Mouse (Mus musculus) embryonic facial prominence, embryonic 10.5 days (tissue): Measurements from ENCODE around the gene Pa2g4. TPM values are rescaled to one million over a fixed set of nuclear protein-coding genes. Genes with fewer than 3 reads are reported as not detected.

Experiments used
- DNase-seq: peaks from one replicate; pipeline ENCODE4 v3.0.0-alpha.2; 2017; ENCODE audit warnings: low spot score
- H3K27ac ChIP-seq: fragments of 300-500 bp; sonication (generic); replicated peaks from 2 replicates; pipeline ENCODE4 v1.5.1; 2016; ENCODE audit warnings: mild to moderate bottlenecking
- H3K27me3 ChIP-seq: fragments of 300-500 bp; sonication (generic); replicated peaks from 2 replicates; pipeline ENCODE4 v1.6.1; 2016; ENCODE audit warnings: low read depth, mild to moderate bottlenecking; ENCODE audit not compliant: poor library complexity, severe bottlenecking
- H3K36me3 ChIP-seq: fragments of 300-500 bp; sonication (generic); replicated peaks from 2 replicates; pipeline ENCODE4 v1.6.1; 2016; ENCODE audit warnings: mild to moderate bottlenecking, moderate library complexity
- H3K4me1 ChIP-seq: fragments of 300-500 bp; sonication (generic); 2 replicates; pipeline ENCODE4 v1.6.1; 2016
- H3K4me3 ChIP-seq: fragments of 300-500 bp; sonication (generic); 2 replicates; pipeline ENCODE4 v1.5.1; 2016; ENCODE audit warnings: mild to moderate bottlenecking, moderate library complexity
- H3K9me3 ChIP-seq: fragments of 300-500 bp; sonication (generic); 2 replicates; pipeline ENCODE4 v1.6.1; 2016; ENCODE audit warnings: mild to moderate bottlenecking
- WGBS: fragments of 180-500 bp; shearing (Covaris S2); methylation state at CpG from one replicate; pipeline ENCODE4 v1.1.7; 2016; 5-methylcytosine and 5-hydroxymethylcytosine counted together
- polyA plus RNA-seq: library from polyadenylated mRNA; unstranded; fragments of >200 nt; fragmentation: Nextera tagmentation; extraction: Ambion mirVana; gene quantifications from 2 replicates; pipeline ENCODE4 v1.2.1, GENCODE M21; 2016

Pa2g4 gene
- polyA plus RNA-seq, 1 experiment from 2014 or later: 274 TPM

GRCm38 (mm10) chr10:128545570-128545898 is 20.3 kb downstream of the Pa2g4 start:
- Histone ChIP-seq H3K4me1 (peaks cover 33% of the 10 kb centered on the region), H3K27me3 (no peaks in the 10 kb centered on the region), H3K9me3 (no peaks in the 10 kb centered on the region), H3K36me3 (peaks cover 56% of the 10 kb centered on the region), H3K27ac (no peak overlapping the region), H3K4me3 (peak overlapping the region; percentile 21; the same call in 1 of the 2 replicates)
- 90% methylated on average over 3 of the region's 3 CpGs for WGBS
- DNase-seq: no peak

GRCm38 (mm10) chr10:128544674-128545569 is 20.9 kb downstream of the Pa2g4 start:
- no peak for DNase-seq
- H3K27me3 ChIP-seq: no peaks in the 10 kb centered on the region
- H3K4me3 ChIP-seq: peak overlapping the region; percentile 21; the same call in 1 of the 2 replicates
- WGBS: 95% methylated on average over 37 of the region's 37 CpGs
- H3K36me3 ChIP-seq: peaks cover 56% of the 10 kb centered on the region
- no peaks in the 10 kb centered on the region for H3K9me3 ChIP-seq
- H3K4me1 ChIP-seq: peaks cover 32% of the 10 kb centered on the region
- no peak overlapping the region for H3K27ac ChIP-seq

GRCm38 (mm10) chr10:128544151-128544657 is 21.6 kb downstream of the Pa2g4 start:
- DNase-seq: no peak
- Histone ChIP-seq H3K36me3 (peaks cover 56% of the 10 kb centered on the region), H3K9me3 (no peaks in the 10 kb centered on the region), H3K27me3 (no peaks in the 10 kb centered on the region), H3K4me3 (no peak overlapping the region), H3K27ac (no peak overlapping the region; the same call in 1 of the 2 replicates), H3K4me1 (peaks cover 28% of the 10 kb centered on the region)
- 95% methylated on average over 15 of the region's 15 CpGs for WGBS

DNA sequence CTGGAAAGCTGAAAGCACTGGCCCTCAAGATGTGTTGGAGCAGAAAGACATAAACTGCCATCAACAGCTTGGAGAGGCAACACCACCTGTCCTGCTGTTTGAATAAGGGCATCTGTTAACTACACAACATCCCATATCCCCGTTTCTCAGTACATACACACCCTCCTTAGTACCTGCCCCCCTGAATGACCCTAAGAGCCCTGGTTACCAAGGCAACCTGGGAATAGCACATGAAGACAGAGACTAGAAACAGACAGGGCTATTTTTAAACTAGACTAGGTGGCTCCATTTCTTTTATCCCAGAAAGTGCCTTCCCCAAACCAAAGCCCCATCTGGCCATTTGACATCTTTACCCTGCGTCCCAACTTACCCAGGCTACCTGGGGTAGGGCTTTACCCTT is 22.7 kb downstream of the Pa2g4 start:
- Histone ChIP-seq H3K4me1 (peaks cover 28% of the 10 kb centered on the region), H3K27me3 (no peaks in the 10 kb centered on the region), H3K4me3 (no peak overlapping the region), H3K27ac (no peak overlapping the region), H3K36me3 (peaks cover 54% of the 10 kb centered on the region), H3K9me3 (no peaks in the 10 kb centered on the region)
- WGBS: 78% methylated on average over 2 of the region's 2 CpGs
- no peak for DNase-seq

- Histone ChIP-seq H3K4me1 (peaks cover 13% of the 10 kb centered on the region), H3K27ac (no peak overlapping the region), H3K36me3 (peaks cover 26% of the 10 kb centered on the region), H3K27me3 (0 out of 2 replicates have a peak, but pooled peaks cover 5% of the 10 kb centered on the region), H3K4me3 (no peak overlapping the region), H3K9me3 (no peaks in the 10 kb centered on the region)
- DNase-seq: no peak
- 64% methylated on average over 1 of the region's 1 CpGs for WGBS
Observed at GRCm38 (mm10) chr10:128538340-128538870, 27.4 kb downstream of the Pa2g4 start.

- peak overlapping the region; percentile 61 for H3K27ac ChIP-seq
- H3K9me3 ChIP-seq: no peaks in the 10 kb centered on the region
- peak overlapping the region; percentile 40 for H3K4me3 ChIP-seq
- H3K4me1 ChIP-seq: peaks cover 13% of the 10 kb centered on the region
- WGBS: 17% methylated on average over 18 of the region's 18 CpGs
- peak; percentile 88 for DNase-seq
- H3K36me3 ChIP-seq: peaks cover 6% of the 10 kb centered on the region
- 0 out of 2 replicates have a peak, but pooled peaks cover 5% of the 10 kb centered on the region for H3K27me3 ChIP-seq
Observed at GRCm38 (mm10) chr10:128536266-128536940, 29.4 kb downstream of the Pa2g4 start.

DNA sequence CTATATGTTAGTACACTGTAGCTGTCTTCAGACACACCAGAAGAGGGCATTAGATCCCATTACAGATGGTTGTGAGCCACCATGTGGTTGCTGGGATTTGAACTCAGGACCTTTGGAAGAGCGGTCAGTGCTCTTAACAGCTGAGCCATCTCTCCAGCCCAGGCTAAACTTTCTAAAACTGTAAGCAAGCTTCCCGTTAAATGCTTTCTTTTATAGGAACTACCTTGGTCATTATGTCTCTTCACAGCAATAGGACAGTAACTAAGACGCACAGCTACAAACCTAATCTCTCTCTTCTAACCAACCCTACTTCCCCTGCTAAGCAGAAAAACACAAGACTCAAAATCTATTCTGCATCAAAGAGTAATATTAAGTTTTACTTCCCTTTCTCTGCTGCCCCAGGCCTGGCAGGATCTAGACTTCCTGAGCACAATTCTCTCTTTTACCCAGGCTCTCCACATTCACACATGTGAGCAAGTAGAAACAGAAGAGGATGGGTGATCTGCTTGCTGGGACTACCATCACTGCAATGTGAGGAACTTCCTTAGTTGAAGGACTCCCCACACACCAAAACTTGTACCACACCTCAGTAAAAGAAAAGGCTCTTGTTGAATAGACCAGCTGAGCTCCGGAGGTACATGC is 30.0 kb downstream of the Pa2g4 start:
- 74% methylated on average over 4 of the region's 4 CpGs for WGBS

GRCm38 (mm10) chr10:128535206-128535605 is 30.6 kb downstream of the Pa2g4 start:
- Histone ChIP-seq H3K27ac (no peak overlapping the region), H3K4me3 (no peak overlapping the region), H3K4me1 (peaks cover 13% of the 10 kb centered on the region), H3K9me3 (no peaks in the 10 kb centered on the region), H3K27me3 (0 out of 2 replicates have a peak, but pooled peaks cover 5% of the 10 kb centered on the region), H3K36me3 (no peaks in the 10 kb centered on the region)
- 83% methylated on average over 2 of the region's 2 CpGs for WGBS
- no peak for DNase-seq

More for the DNA sequence above, 30.0 kb downstream of the Pa2g4 start:
- peak overlapping the region; percentile 36 for H3K27ac ChIP-seq
- 0 out of 2 replicates have a peak, but pooled peaks cover 5% of the 10 kb centered on the region for H3K27me3 ChIP-seq
- peaks cover 13% of the 10 kb centered on the region for H3K4me1 ChIP-seq
- peak overlapping the region; percentile 40 for H3K4me3 ChIP-seq
- DNase-seq: no peak
- no peaks in the 10 kb centered on the region; the same call in 1 of the 2 replicates for H3K36me3 ChIP-seq
- no peaks in the 10 kb centered on the region for H3K9me3 ChIP-seq

DNA sequence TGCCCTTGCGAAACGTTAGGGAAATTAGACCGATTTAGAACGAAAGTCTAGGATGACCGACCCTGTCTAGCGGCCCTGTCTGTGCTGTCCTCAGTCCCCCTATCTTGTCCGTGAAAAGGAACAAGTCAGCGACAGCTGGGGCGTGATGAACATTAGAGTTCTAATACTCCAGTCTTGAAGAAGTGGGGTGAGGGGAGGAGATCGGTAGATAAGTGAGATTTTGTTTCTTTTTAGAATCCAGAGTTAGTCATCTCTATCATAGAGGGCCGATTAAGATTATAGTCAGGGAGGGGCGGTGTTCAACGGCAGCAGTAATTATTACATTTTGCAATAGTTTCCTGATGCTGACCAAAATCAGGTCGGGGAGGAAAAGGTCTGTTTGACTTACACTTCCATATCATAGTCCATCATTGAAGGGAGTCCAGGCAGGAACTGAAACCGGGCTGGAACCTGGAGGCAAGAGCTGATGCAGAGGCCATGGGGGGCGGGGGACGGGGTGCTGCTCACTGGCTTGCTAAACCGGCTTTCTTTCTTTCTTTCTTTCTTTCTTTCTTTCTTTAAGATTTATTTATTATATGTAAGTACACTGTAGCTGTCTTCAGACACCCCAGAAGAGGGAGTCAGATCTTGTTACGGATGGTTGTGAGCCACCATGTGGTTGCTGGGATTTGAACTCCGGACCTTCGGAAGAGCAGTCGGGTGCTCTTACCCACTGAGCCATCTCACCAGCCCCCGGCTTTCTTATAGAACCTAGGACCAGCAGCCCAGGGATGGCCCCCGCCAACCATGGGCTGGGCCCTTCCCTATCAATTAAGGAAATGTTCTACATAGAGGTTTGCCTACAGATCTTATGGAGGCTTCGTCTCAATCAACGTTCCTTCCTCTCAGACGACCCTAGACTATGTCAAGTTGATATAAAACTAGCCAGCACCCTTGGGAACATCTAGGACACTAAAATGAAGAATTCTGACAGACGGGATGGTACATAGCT is 39.1 kb downstream of the Pa2g4 start:
- no peaks in the 10 kb centered on the region for H3K9me3 ChIP-seq
- H3K27ac ChIP-seq: no peak overlapping the region; the same call in 1 of the 2 replicates
- peaks cover 4% of the 10 kb centered on the region; the same call in 1 of the 2 replicates for H3K36me3 ChIP-seq
- peaks cover 29% of the 10 kb centered on the region for H3K4me1 ChIP-seq
- peaks cover 77% of the 10 kb centered on the region for H3K27me3 ChIP-seq
- 29% methylated on average over 28 of the region's 28 CpGs for WGBS
- no peak for DNase-seq
- peak overlapping the region; percentile 88 for H3K4me3 ChIP-seq

DNA sequence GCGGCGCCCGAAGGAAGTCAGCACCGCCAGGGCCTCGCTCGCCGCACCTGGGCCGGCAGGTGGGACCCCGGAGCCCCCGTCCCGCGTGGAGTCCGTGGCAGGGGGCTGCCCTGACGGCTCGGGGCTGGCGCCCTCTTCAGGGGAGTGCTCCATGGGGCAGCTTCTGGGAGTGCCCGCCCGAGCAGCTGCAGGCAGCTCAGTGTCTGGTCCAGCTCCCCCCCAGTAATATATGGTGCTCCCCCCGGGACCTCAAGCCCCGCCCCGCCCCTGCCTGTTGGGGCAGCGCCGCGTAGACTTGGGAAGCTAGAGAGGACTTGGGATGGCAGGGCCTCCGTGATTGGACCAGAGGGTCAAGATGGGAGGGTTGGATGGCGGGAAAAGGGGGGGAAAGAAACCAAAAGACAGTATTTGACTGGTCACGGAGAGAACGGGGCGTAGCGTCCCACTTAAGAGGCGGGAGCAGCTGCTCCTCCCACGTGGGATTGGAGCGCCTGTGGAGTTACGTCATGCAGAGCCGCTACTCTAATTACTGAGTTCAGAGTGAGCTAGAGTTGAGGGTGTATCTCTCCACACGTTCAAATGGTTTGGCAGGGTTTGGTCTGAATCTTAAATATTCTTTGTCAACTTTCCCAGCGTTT is 40.0 kb downstream of the Pa2g4 start, which contains the start of gene Esyt1:
Esyt1 (minus strand) TSS at position 201 of the 638 bp plus-strand sequence.
- Histone ChIP-seq H3K36me3 (peaks cover 11% of the 10 kb centered on the region; the same call in 1 of the 2 replicates), H3K4me1 (peaks cover 29% of the 10 kb centered on the region), H3K9me3 (no peaks in the 10 kb centered on the region), H3K4me3 (peak within 1 kb of the TSS; percentile 88), H3K27ac (peak within 1 kb of the TSS; percentile 81), H3K27me3 (peaks cover 86% of the 10 kb centered on the region)
- 1% methylated on average over 37 of the region's 37 CpGs for WGBS
- peak; percentile 94 for DNase-seq
